ENCODE assay signal across 15 mouse cellular contexts in the genomic region with DNA sequence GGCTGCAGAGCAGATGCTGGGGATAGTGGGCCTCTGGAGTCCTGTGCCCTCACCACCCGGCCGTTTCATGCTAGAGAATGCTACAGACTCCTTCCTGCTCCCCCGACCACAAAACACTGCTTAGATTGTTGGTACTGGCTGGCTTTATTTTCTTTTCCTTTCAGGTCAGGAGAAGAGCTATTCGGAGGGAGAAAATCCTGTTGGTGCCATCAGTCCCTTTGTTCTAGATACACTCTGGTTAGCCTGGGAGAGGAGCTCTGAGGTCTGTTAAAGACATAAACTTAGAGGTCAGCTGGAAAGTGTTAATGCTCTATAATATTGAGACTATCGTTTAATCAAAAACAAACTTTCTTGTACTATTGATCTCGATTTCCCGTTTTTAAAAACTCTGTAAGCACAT. TPM values are rescaled to one million over a fixed set of nuclear protein-coding genes. Genes with fewer than 3 reads are reported as not detected.
DNase-seq lines count a peak whose midpoint lies in the region; ATAC-seq and TF ChIP-seq lines count a peak whose summit lies in the region.
"Had no signal": no experiment of that assay in that cellular context is flagged by ENCODE, and none has a peak within 500 bp of the region (broad histone marks: within the 10 kb centered on the region; RNA-seq: fewer than 3 reads in every experiment).

No protein-coding gene starts in this region.

- no peaks in the 10 kb centered on the region for H3K27me3 ChIP-seq in forebrain, embryonic 11.5 days (ENCODE audit: control insufficient read depth, insufficient read depth, low read length)
- no peaks in the 10 kb centered on the region for H3K27me3 ChIP-seq in hindbrain, postnatal 0 days (ENCODE audit: insufficient read depth, low read length)

- peak overlapping the region; percentile 55 for H3K27ac ChIP-seq in forebrain, embryonic 11.5 days (ENCODE audit: low read depth, low read length)
- no peak overlapping the region for H3K27ac ChIP-seq in hindbrain, postnatal 0 days
- H3K27ac ChIP-seq: kidney, postnatal 0 days had no signal

- no peak for TF ChIP-seq CTCF in hindbrain, postnatal 0 days (IDR thresholded peaks at IDR 0.05; ENCODE audit: low read depth)

- no peak overlapping the region for H3K4me3 ChIP-seq in forebrain, embryonic 11.5 days (ENCODE audit: low read depth, low read length)
- no peak overlapping the region for H3K4me3 ChIP-seq in hindbrain, postnatal 0 days (ENCODE audit: low read length)

- peak; percentile 73 for DNase-seq in heart, adult 11 months
- DNase-seq in heart, adult 9 months (ENCODE audit: low spot score in 2 of 2): no peak
- no peak for DNase-seq in forebrain, embryonic 11.5 days (ENCODE audit: low spot score)
- no peak for DNase-seq in hindbrain, postnatal 0 days (ENCODE audit: low spot score)
- peak; percentile 34 for DNase-seq in neural tube, embryonic 10.5 days (ENCODE audit: extremely low spot score, low spot score)
- DNase-seq in left cerebral cortex, postnatal 14 days (ENCODE audit: low spot score in 2 of 2): no peak
- DNase-seq in layer of hippocampus, adult 9-11 months: no peak
- DNase-seq: gastrocnemius, postnatal 14 days; heart, postnatal 14 days; lung, postnatal 4 days; thymus, postnatal 14 days had no signal

- intact Hi-C loops in left cerebral cortex, postnatal 14 days (cut with DNase I): no loop called here

- peaks cover 8% of the 10 kb centered on the region; the same call in 1 of the 2 replicates for H3K4me1 ChIP-seq in forebrain, embryonic 11.5 days (replicated peaks; ENCODE audit: control insufficient read depth, insufficient read depth, low read length)
- peaks cover 16% of the 10 kb centered on the region; the same call in 1 of the 2 replicates for H3K4me1 ChIP-seq in hindbrain, postnatal 0 days (ENCODE audit: insufficient read depth, low read length)

- H3K36me3 ChIP-seq in forebrain, embryonic 11.5 days (ENCODE audit: control insufficient read depth, insufficient read depth, low read length): no peaks in the 10 kb centered on the region
- H3K36me3 ChIP-seq in hindbrain, postnatal 0 days (ENCODE audit: insufficient read depth, low read length): no peaks in the 10 kb centered on the region
- H3K36me3 ChIP-seq: G1E had no signal

- no peak for ATAC-seq in forebrain, embryonic 11.5 days (replicated peaks; ENCODE audit: low FRiP score)
- ATAC-seq in hindbrain, postnatal 0 days: no peak
- ATAC-seq in CD4-positive, CD25-positive, alpha-beta regulatory T cell, adult 4 months: no peak

- peak overlapping the region; percentile 31; the same call in 1 of the 2 replicates for H3K4me2 ChIP-seq in forebrain, embryonic 11.5 days (ENCODE audit: low read depth, low read length, severe bottlenecking)
- peak overlapping the region; percentile 1; the same call in 1 of the 2 replicates for H3K4me2 ChIP-seq in hindbrain, postnatal 0 days (ENCODE audit: low read depth, low read length)

- no peaks in the 10 kb centered on the region for H3K9me3 ChIP-seq in forebrain, embryonic 11.5 days (ENCODE audit: control insufficient read depth, low read length)
- H3K9me3 ChIP-seq in hindbrain, postnatal 0 days (ENCODE audit: low read length): no peaks in the 10 kb centered on the region

- peak overlapping the region; percentile 40 for H3K9ac ChIP-seq in forebrain, embryonic 11.5 days (ENCODE audit: low read length)
- H3K9ac ChIP-seq in hindbrain, postnatal 0 days (replicated peaks; ENCODE audit: low read length): no peak overlapping the region

- WGBS in forebrain, embryonic 11.5 days: 28% methylated on average over 7 of the region's 7 CpGs
- WGBS in hindbrain, postnatal 0 days: 31% methylated on average over 7 of the region's 7 CpGs

RNA-seq across cellular contexts. Expression of a gene that starts 4.5 kb away (rescaled TPM):
- polyA plus RNA-seq in forebrain, embryonic 11.5 days (2014; fragmentation: Nextera tagmentation; extraction: Ambion mirVana): 133 and 148 TPM in 2 replicates
- 35.3 and 36.6 TPM in 2 replicates for total RNA-seq in hindbrain, postnatal 0 days (2014; rRNA removed)
- polyA plus RNA-seq in hindbrain, postnatal 0 days (2015; fragmentation: Nextera tagmentation; extraction: Ambion mirVana): 30.6 and 30.9 TPM in 2 replicates
- total RNA-seq in left cerebral cortex, postnatal 14 days (2021): 10 to 100 TPM; 20.9 to 23.8 TPM
- 10 to 100 TPM; 24.7 to 29.5 TPM for polyA plus RNA-seq in CD4-positive, CD25-positive, alpha-beta regulatory T cell, adult 4 months (2017; shearing (Covaris generic))

RNA-seq across cellular contexts. Expression of a gene that starts 26.9 kb away (rescaled TPM):
- not detected in 2 replicates for polyA plus RNA-seq in forebrain, embryonic 11.5 days (2014; fragmentation: Nextera tagmentation; extraction: Ambion mirVana)
- total RNA-seq in hindbrain, postnatal 0 days (2014; rRNA removed): not detected in 2 replicates
- not detected in 2 replicates for polyA plus RNA-seq in hindbrain, postnatal 0 days (2015; fragmentation: Nextera tagmentation; extraction: Ambion mirVana)
- total RNA-seq in left cerebral cortex, postnatal 14 days (2021): not detected
- not detected for polyA plus RNA-seq in CD4-positive, CD25-positive, alpha-beta regulatory T cell, adult 4 months (2017; shearing (Covaris generic))
- total RNA-seq: gastrocnemius, postnatal 14 days; heart, postnatal 14 days; left cerebral cortex, postnatal 25 days had no signal
- polyA plus RNA-seq: G1E; kidney, postnatal 0 days had no signal

RNA-seq across cellular contexts. Expression of a gene that starts 54.6 kb away (rescaled TPM):
- polyA plus RNA-seq in forebrain, embryonic 11.5 days (2014; fragmentation: Nextera tagmentation; extraction: Ambion mirVana): 0.23 TPM in 1 of 2 replicates, not detected in the other
- total RNA-seq in hindbrain, postnatal 0 days (2014; rRNA removed): not detected in 2 replicates
- polyA plus RNA-seq in hindbrain, postnatal 0 days (2015; fragmentation: Nextera tagmentation; extraction: Ambion mirVana): not detected in 2 replicates
- not detected for total RNA-seq in left cerebral cortex, postnatal 14 days (2021)
- polyA plus RNA-seq in CD4-positive, CD25-positive, alpha-beta regulatory T cell, adult 4 months (2017; shearing (Covaris generic)): 10 to 100 TPM; 11.9 to 13.9 TPM
- total RNA-seq: G1E; gastrocnemius, postnatal 14 days; heart, postnatal 14 days; left cerebral cortex, postnatal 25 days had no signal
- polyA plus RNA-seq: G1E; kidney, postnatal 0 days had no signal

Comparison
In these comparisons a context has a peak if more than half of its experiments do, and no peak if none do; other contexts are left out.
1. DNase-seq: peak in heart, adult 11 months (single experiment) and neural tube, embryonic 10.5 days (single experiment); none in heart, adult 9 months (0 of 2), forebrain, embryonic 11.5 days (single experiment), hindbrain, postnatal 0 days (single experiment), left cerebral cortex, postnatal 14 days (0 of 2) and layer of hippocampus, adult 9-11 months (single experiment).
2. RNA of a gene that starts 54.6 kb away (polyA plus RNA-seq): 11.9 to 13.9 TPM in CD4-positive, CD25-positive, alpha-beta regulatory T cell, adult 4 months; 0.23 TPM in forebrain, embryonic 11.5 days and not detected in hindbrain, postnatal 0 days; every median in the first group is over 10 times any median in the second.